Mouse (Mus musculus): ENCODE data around the gene Slc39a13. TPM values are rescaled to one million over a fixed set of nuclear protein-coding genes. Genes with fewer than 3 reads are reported as not detected.
"Not testable (repeated sequence)": the region's sequence is repeated elsewhere in the genome, so short reads cannot be mapped to it uniquely, and the experiment has no call there.

Slc39a13 gene
- total RNA-seq, 2 experiments from 2014 or later: 25.1 to 29.4 TPM

- intact Hi-C loops (cut with DNase I): no loop called here
- no peak for DNase-seq (ENCODE audit: low spot score in 2 of 2)
Observed at GRCm38 (mm10) chr2:91069306-91070000, 764 bp downstream of the Slc39a13 start.

GRCm38 (mm10) chr2:91068872-91069165 lies 1.4 kb downstream of the Slc39a13 start:
- no peak for DNase-seq (ENCODE audit: low spot score in 2 of 2)
- intact Hi-C loops (cut with DNase I): no loop called here

GRCm38 (mm10) chr2:91068162-91068871 lies 1.9 kb downstream of the Slc39a13 start:
- intact Hi-C loops (cut with DNase I): no loop called here

GRCm38 (mm10) chr2:91066455-91066854 lies 3.8 kb downstream of the Slc39a13 start:
- no peak for DNase-seq (ENCODE audit: low spot score in 2 of 2)
- intact Hi-C loops (cut with DNase I): no loop called here

More at GRCm38 (mm10) chr2:91068162-91068871, 1.9 kb downstream of the Slc39a13 start:
- no peak for DNase-seq (ENCODE audit: low spot score in 2 of 2)

GRCm38 (mm10) chr2:91065544-91065943 lies 4.7 kb downstream of the Slc39a13 start:
- intact Hi-C loops (cut with DNase I): no loop called here
- peak; percentile 42 to 51 for DNase-seq (ENCODE audit: low spot score in 2 of 2)

- no peak for DNase-seq (ENCODE audit: low spot score in 2 of 2)
- intact Hi-C loops (cut with DNase I): loop anchor here (5.0 kb wide), 2 partner anchors 147 to 177 kb away; partner anchors contain the start of gene C1qtnf4
Observed at GRCm38 (mm10) chr2:91064211-91064610, 6.0 kb downstream of the Slc39a13 start.

GRCm38 (mm10) chr2:91062779-91063606 lies 7.2 kb downstream of the Slc39a13 start:
- no peak for DNase-seq (ENCODE audit: low spot score in 2 of 2)
- intact Hi-C loops (cut with DNase I): loop anchor here (5.0 kb wide), 2 partner anchors 146 to 176 kb away; partner anchors contain the start of gene C1qtnf4

GRCm38 (mm10) chr2:91061849-91062481 lies 8.3 kb downstream of the Slc39a13 start:
- intact Hi-C loops (cut with DNase I): loop anchor here (2.0 to 5.0 kb wide), 3 partner anchors 145 to 195 kb away; partner anchors contain the start of gene C1qtnf4
- DNase-seq (ENCODE audit: low spot score in 2 of 2): no peak

GRCm38 (mm10) chr2:91060544-91061355 lies 9.5 kb downstream of the Slc39a13 start:
- peak; percentile 75 to 88 for DNase-seq (ENCODE audit: low spot score in 2 of 2)
- intact Hi-C loops (cut with DNase I): loop anchor here (2.0 to 5.0 kb wide), 3 partner anchors 143 to 194 kb away; partner anchors contain the start of gene C1qtnf4

GRCm38 (mm10) chr2:91059376-91059775 lies 10.8 kb downstream of the Slc39a13 start:
- intact Hi-C loops (cut with DNase I): no loop called here
- no peak for DNase-seq (ENCODE audit: low spot score in 2 of 2)

GRCm38 (mm10) chr2:91058435-91058834 lies 11.8 kb downstream of the Slc39a13 start:
- intact Hi-C loops (cut with DNase I): no loop called here
- no peak for DNase-seq (ENCODE audit: low spot score in 2 of 2)

GRCm38 (mm10) chr2:91053934-91054382 lies 16.3 kb downstream of the Slc39a13 start, which contains the start of gene Psmc3:
TSS of gene Psmc3 (plus strand) at chr2:91054009.
- intact Hi-C loops (cut with DNase I): loop anchor here (5.0 kb wide), 1 partner anchor 112 kb away; the partner anchor contains the start of gene Celf1
- DNase-seq (ENCODE audit: low spot score in 2 of 2): peak; percentile 96 to 98

- DNase-seq (ENCODE audit: low spot score in 2 of 2): no peak
- intact Hi-C loops (cut with DNase I): loop anchor here (5.0 kb wide), 1 partner anchor 111 kb away; the partner anchor contains the start of gene Celf1
Observed at GRCm38 (mm10) chr2:91053181-91053933, 16.9 kb downstream of the Slc39a13 start.

GRCm38 (mm10) chr2:91052752-91053151 lies 17.5 kb downstream of the Slc39a13 start:
- DNase-seq (ENCODE audit: low spot score in 2 of 2): no peak
- intact Hi-C loops (cut with DNase I): loop anchor here (5.0 kb wide), 1 partner anchor 110 kb away; the partner anchor contains the start of gene Celf1

GRCm38 (mm10) chr2:91051917-91052316 lies 18.3 kb downstream of the Slc39a13 start:
- intact Hi-C loops (cut with DNase I): loop anchor here (5.0 kb wide), 1 partner anchor 110 kb away; the partner anchor contains the start of gene Celf1

GRCm38 (mm10) chr2:91047359-91047758 lies 22.9 kb downstream of the Slc39a13 start:
- no peak for DNase-seq (ENCODE audit: low spot score in 2 of 2)
- intact Hi-C loops (cut with DNase I): no loop called here

More at GRCm38 (mm10) chr2:91051917-91052316, 18.3 kb downstream of the Slc39a13 start:
- no peak for DNase-seq (ENCODE audit: low spot score in 2 of 2)

GRCm38 (mm10) chr2:91045805-91046204 lies 24.4 kb downstream of the Slc39a13 start:
- intact Hi-C loops (cut with DNase I); DNase-seq (ENCODE audit: low spot score in 2 of 2): not testable (repeated sequence)
